Mouse (Mus musculus) limb, embryonic 13.5 days (tissue): ENCODE data around the gene Rsc1a1. TPM values are rescaled to one million over a fixed set of nuclear protein-coding genes. Genes with fewer than 3 reads are reported as not detected.

ENCODE experiments used
- ATAC-seq: fragments of 200-750 bp; cut with Nextera tagmentation; 2 replicates; pipeline ENCODE4 v1.8.0; 2017; ENCODE audit warnings: low read depth, moderate number of reproducible peaks, moderate TSS enrichment; ENCODE audit not compliant: low FRiP score
- H3K27ac ChIP-seq: fragments of 300-500 bp; sonication (generic); 2 replicates; pipeline ENCODE4 v1.5.1; 2015; ENCODE audit warnings: inconsistent platforms, mild to moderate bottlenecking, moderate library complexity
- H3K27me3 ChIP-seq: fragments of 300-500 bp; sonication (generic); 2 replicates; pipeline ENCODE4 v1.6.1; 2015; ENCODE audit warnings: mild to moderate bottlenecking, inconsistent platforms
- H3K36me3 ChIP-seq: fragments of 300-500 bp; sonication (generic); 2 replicates; pipeline ENCODE4 v1.6.1; 2015; ENCODE audit warnings: inconsistent platforms, mild to moderate bottlenecking, moderate library complexity
- H3K4me1 ChIP-seq: fragments of 300-500 bp; sonication (generic); 2 replicates; pipeline ENCODE4 v1.6.1; 2015; ENCODE audit warnings: inconsistent platforms
- H3K4me2 ChIP-seq: fragments of 300-500 bp; sonication (generic); replicated peaks from 2 replicates; pipeline ENCODE4 v1.6.1; 2015; ENCODE audit warnings: inconsistent platforms, mild to moderate bottlenecking, moderate library complexity
- H3K4me3 ChIP-seq: fragments of 300-500 bp; sonication (generic); 2 replicates; pipeline ENCODE4 v1.5.1; 2015; ENCODE audit warnings: moderate library complexity, mild to moderate bottlenecking, inconsistent platforms
- H3K9ac ChIP-seq: fragments of 300-500 bp; sonication (generic); 2 replicates; pipeline ENCODE4 v1.6.1; 2015; ENCODE audit warnings: mild to moderate bottlenecking, inconsistent platforms
- H3K9me3 ChIP-seq: fragments of 300-500 bp; sonication (generic); 2 replicates; pipeline ENCODE4 v1.6.1; 2016; ENCODE audit warnings: inconsistent platforms
- WGBS: fragments of 180-500 bp; shearing (Covaris S2); methylation state at CpG from one replicate; pipeline ENCODE4 v1.1.7; 2015; 5-methylcytosine and 5-hydroxymethylcytosine counted together
- polyA plus RNA-seq: library from polyadenylated mRNA; unstranded; fragments of >200 nt; fragmentation: Nextera tagmentation; extraction: Ambion mirVana; gene quantifications from 2 replicates; pipeline ENCODE4 v1.2.1, GENCODE M21; 2015

Rsc1a1 gene
- 1.3 TPM in 1 of 2 replicates, not detected in the other for polyA plus RNA-seq

- Histone ChIP-seq H3K9me3 (no peaks in the 10 kb centered on the region), H3K4me3 (no peak within 1 kb of the TSS), H3K27ac (no peak within 1 kb of the TSS), H3K36me3 (peaks cover 69% of the 10 kb centered on the region), H3K27me3 (no peaks in the 10 kb centered on the region), H3K9ac (no peak within 1 kb of the TSS), H3K4me1 (peaks cover 13% of the 10 kb centered on the region), H3K4me2 (no peak within 1 kb of the TSS)
- WGBS, result 94% methylated on average over 6 of the region's 6 CpGs
- ATAC-seq, result no peak
Measured at GRCm38 (mm10) chr4:141685499-141685898, at the start of gene Rsc1a1. Gene Rsc1a1, minus strand, starts transcription at chr4:141685599.

GRCm38 (mm10) chr4:141735206-141735560 is 49.8 kb upstream of the Rsc1a1 start:
- WGBS, result 26% methylated on average over 9 of the region's 9 CpGs
- Histone ChIP-seq H3K9ac (peak overlapping the region; percentile 58), H3K4me3 (peak overlapping the region; percentile 42)

GRCm38 (mm10) chr4:141734446-141735205 is 49.2 kb upstream of the Rsc1a1 start:
- Histone ChIP-seq H3K4me3 (peak overlapping the region; percentile 42), H3K4me1 (peaks cover 9% of the 10 kb centered on the region), H3K4me2 (peak overlapping the region; percentile 65), H3K27ac (peak overlapping the region; percentile 34; the same call in 1 of the 2 replicates), H3K9ac (peak overlapping the region; percentile 58), H3K27me3 (no peaks in the 10 kb centered on the region), H3K9me3 (no peaks in the 10 kb centered on the region), H3K36me3 (no peaks in the 10 kb centered on the region)
- ATAC-seq, result peak; percentile 98
- 6% methylated on average over 24 of the region's 24 CpGs for WGBS

More at GRCm38 (mm10) chr4:141735206-141735560, 49.8 kb upstream of the Rsc1a1 start:
- Histone ChIP-seq H3K4me1 (peaks cover 9% of the 10 kb centered on the region), H3K27ac (peak overlapping the region; percentile 2; the same call in 1 of the 2 replicates), H3K27me3 (no peaks in the 10 kb centered on the region), H3K4me2 (peak overlapping the region; percentile 65), H3K9me3 (no peaks in the 10 kb centered on the region), H3K36me3 (no peaks in the 10 kb centered on the region)
- no peak for ATAC-seq

GRCm38 (mm10) chr4:141731766-141732165 is 46.4 kb upstream of the Rsc1a1 start:
- 78% methylated on average over 5 of the region's 5 CpGs for WGBS
- Histone ChIP-seq H3K36me3 (no peaks in the 10 kb centered on the region), H3K9ac (no peak overlapping the region), H3K4me1 (peaks cover 9% of the 10 kb centered on the region), H3K9me3 (no peaks in the 10 kb centered on the region), H3K27ac (no peak overlapping the region), H3K27me3 (no peaks in the 10 kb centered on the region), H3K4me2 (no peak overlapping the region), H3K4me3 (no peak overlapping the region)
- no peak for ATAC-seq

GRCm38 (mm10) chr4:141730401-141730800 is 45.0 kb upstream of the Rsc1a1 start:
- no peak for ATAC-seq
- no peak overlapping the region for H3K27ac ChIP-seq
- H3K4me3 ChIP-seq, result no peak overlapping the region
- 83% methylated on average over 13 of the region's 13 CpGs for WGBS
- H3K27me3 ChIP-seq, result no peaks in the 10 kb centered on the region
- no peaks in the 10 kb centered on the region for H3K36me3 ChIP-seq
- H3K4me1 ChIP-seq, result peaks cover 9% of the 10 kb centered on the region
- no peaks in the 10 kb centered on the region for H3K9me3 ChIP-seq
- no peak overlapping the region for H3K9ac ChIP-seq
- no peak overlapping the region for H3K4me2 ChIP-seq

GRCm38 (mm10) chr4:141729266-141729665 is 43.9 kb upstream of the Rsc1a1 start:
- no peaks in the 10 kb centered on the region for H3K9me3 ChIP-seq
- WGBS, result 76% methylated on average over 3 of the region's 3 CpGs
- no peak overlapping the region for H3K4me2 ChIP-seq
- no peak overlapping the region for H3K9ac ChIP-seq
- H3K27me3 ChIP-seq, result no peaks in the 10 kb centered on the region
- no peaks in the 10 kb centered on the region for H3K36me3 ChIP-seq
- peaks cover 1% of the 10 kb centered on the region; the same call in 1 of the 2 replicates for H3K4me1 ChIP-seq
- no peak overlapping the region for H3K4me3 ChIP-seq
- no peak overlapping the region for H3K27ac ChIP-seq
- no peak for ATAC-seq

- 61% methylated on average over 3 of the region's 3 CpGs for WGBS
Measured at GRCm38 (mm10) chr4:141725738-141726137, 40.3 kb upstream of the Rsc1a1 start.

GRCm38 (mm10) chr4:141725277-141725676 is 39.9 kb upstream of the Rsc1a1 start:
- H3K27me3 ChIP-seq, result no peaks in the 10 kb centered on the region
- H3K36me3 ChIP-seq, result peaks cover 6% of the 10 kb centered on the region; the same call in 1 of the 2 replicates
- 81% methylated on average over 5 of the region's 5 CpGs for WGBS
- no peak overlapping the region for H3K4me2 ChIP-seq
- H3K4me3 ChIP-seq, result no peak overlapping the region
- H3K4me1 ChIP-seq, result peaks cover 24% of the 10 kb centered on the region
- H3K9me3 ChIP-seq, result no peaks in the 10 kb centered on the region
- no peak for ATAC-seq
- no peak overlapping the region for H3K9ac ChIP-seq
- H3K27ac ChIP-seq, result no peak overlapping the region

More at GRCm38 (mm10) chr4:141725738-141726137, 40.3 kb upstream of the Rsc1a1 start:
- H3K4me2 ChIP-seq, result no peak overlapping the region
- H3K9ac ChIP-seq, result no peak overlapping the region
- peaks cover 24% of the 10 kb centered on the region for H3K4me1 ChIP-seq
- H3K9me3 ChIP-seq, result no peaks in the 10 kb centered on the region
- no peak overlapping the region for H3K27ac ChIP-seq
- ATAC-seq, result no peak
- H3K4me3 ChIP-seq, result no peak overlapping the region
- peaks cover under 1% of the 10 kb centered on the region; the same call in 1 of the 2 replicates for H3K36me3 ChIP-seq
- no peaks in the 10 kb centered on the region for H3K27me3 ChIP-seq

GRCm38 (mm10) chr4:141724594-141724993 is 39.2 kb upstream of the Rsc1a1 start:
- Histone ChIP-seq H3K9me3 (no peaks in the 10 kb centered on the region), H3K4me3 (no peak overlapping the region), H3K4me2 (no peak overlapping the region), H3K27me3 (no peaks in the 10 kb centered on the region), H3K27ac (no peak overlapping the region), H3K9ac (no peak overlapping the region), H3K4me1 (peaks cover 24% of the 10 kb centered on the region), H3K36me3 (peaks cover 11% of the 10 kb centered on the region; the same call in 1 of the 2 replicates)
- 57% methylated on average over 11 of the region's 11 CpGs for WGBS
- ATAC-seq, result no peak

- Histone ChIP-seq H3K4me2 (peak overlapping the region; percentile 81), H3K4me3 (peak overlapping the region; percentile 100), H3K27me3 (no peaks in the 10 kb centered on the region), H3K9me3 (no peaks in the 10 kb centered on the region), H3K36me3 (peaks cover 12% of the 10 kb centered on the region; the same call in 1 of the 2 replicates), H3K9ac (peak overlapping the region; percentile 95), H3K27ac (peak overlapping the region; percentile 63; the same call in 1 of the 2 replicates), H3K4me1 (peaks cover 24% of the 10 kb centered on the region)
- peak; percentile 60; the same call in 1 of the 2 replicates for ATAC-seq
- 8% methylated on average over 13 of the region's 13 CpGs for WGBS
Measured at GRCm38 (mm10) chr4:141723673-141724068, 38.3 kb upstream of the Rsc1a1 start.

GRCm38 (mm10) chr4:141722731-141723672 is 37.6 kb upstream of the Rsc1a1 start, which contains the start of gene Ddi2:
Gene Ddi2, minus strand, starts transcription at chr4:141723419.
- 0% methylated on average over 99 of the region's 105 CpGs for WGBS

More at GRCm38 (mm10) chr4:141722731-141723672, 37.6 kb upstream of the Rsc1a1 start, which contains the start of gene Ddi2:
- Histone ChIP-seq H3K36me3 (peaks cover 12% of the 10 kb centered on the region; the same call in 1 of the 2 replicates), H3K9ac (peak within 1 kb of the TSS; percentile 95), H3K4me2 (peak within 1 kb of the TSS; percentile 81), H3K27me3 (no peaks in the 10 kb centered on the region), H3K4me3 (peak within 1 kb of the TSS; percentile 100), H3K9me3 (no peaks in the 10 kb centered on the region), H3K27ac (peak within 1 kb of the TSS; percentile 92), H3K4me1 (peaks cover 24% of the 10 kb centered on the region)
- peak; percentile 86 for ATAC-seq
